Mouse (Mus musculus) layer of hippocampus, postnatal 10 days (tissue): ENCODE data around the gene Hacd2. TPM values are rescaled to one million over a fixed set of nuclear protein-coding genes. Genes with fewer than 3 reads are reported as not detected.

Experiments used
- DNase-seq, 2 experiments: peaks; one replicate each; pipeline ENCODE4 v3.0.0; 2021; ENCODE audit warnings: low spot score in 2 of 2
- total RNA-seq, 2 experiments: library from RNA; stranded (reverse); gene quantifications; 2 replicates each; pipeline ENCODE4 v1.2.3; 2021

The Hacd2 gene
- total RNA-seq, 2 experiments from 2014 or later = 28.2 to 34.2 TPM

GRCm38 (mm10) chr16:35006251-35006650 is 16.0 kb upstream of the Hacd2 start:
- no peak for DNase-seq

GRCm38 (mm10) chr16:35007361-35007760 is 14.9 kb upstream of the Hacd2 start:
- no peak for DNase-seq

- DNase-seq = no peak
These were observed 13.8 kb upstream of the Hacd2 start for GRCm38 (mm10) chr16:35008447-35008846.

- no peak for DNase-seq
These were observed 8.7 kb upstream of the Hacd2 start for GRCm38 (mm10) chr16:35013501-35013900.

GRCm38 (mm10) chr16:35016491-35016890 is 5.7 kb upstream of the Hacd2 start:
- DNase-seq = no peak

- DNase-seq = no peak
These were observed 3.7 kb upstream of the Hacd2 start for GRCm38 (mm10) chr16:35018470-35018974.

GRCm38 (mm10) chr16:35021903-35022241 is 356 bp upstream of the Hacd2 start:
- no peak for DNase-seq

- no peak for DNase-seq
These were observed 1.0 kb downstream of the Hacd2 start for GRCm38 (mm10) chr16:35023138-35023735.

GRCm38 (mm10) chr16:35024300-35024699 is 2.1 kb downstream of the Hacd2 start:
- no peak for DNase-seq

GRCm38 (mm10) chr16:35025347-35025746 is 3.1 kb downstream of the Hacd2 start:
- DNase-seq = no peak

GRCm38 (mm10) chr16:35033241-35033640 is 11.0 kb downstream of the Hacd2 start:
- no peak for DNase-seq

GRCm38 (mm10) chr16:35033809-35034577 is 11.8 kb downstream of the Hacd2 start:
- DNase-seq = no peak

GRCm38 (mm10) chr16:35034971-35035370 is 12.7 kb downstream of the Hacd2 start:
- no peak for DNase-seq

GRCm38 (mm10) chr16:35036754-35037153 is 14.5 kb downstream of the Hacd2 start:
- no peak for DNase-seq

- no peak for DNase-seq
These were observed 16.3 kb downstream of the Hacd2 start for GRCm38 (mm10) chr16:35038343-35039057.

GRCm38 (mm10) chr16:35040154-35040553 is 17.9 kb downstream of the Hacd2 start:
- no peak for DNase-seq

GRCm38 (mm10) chr16:35041001-35041400 is 18.8 kb downstream of the Hacd2 start:
- no peak for DNase-seq

- DNase-seq = no peak
These were observed 24.0 kb downstream of the Hacd2 start for GRCm38 (mm10) chr16:35046081-35046775.

- DNase-seq = no peak
These were observed 25.2 kb downstream of the Hacd2 start for GRCm38 (mm10) chr16:35047272-35047969.

GRCm38 (mm10) chr16:35051066-35051465 is 28.8 kb downstream of the Hacd2 start:
- no peak for DNase-seq

- DNase-seq = no peak
These were observed 30.0 kb downstream of the Hacd2 start for GRCm38 (mm10) chr16:35052191-35052590.
